Mouse (Mus musculus) lung, adult 2 months (tissue): Measurements from ENCODE around the gene Acp2. TPM values are rescaled to one million over a fixed set of nuclear protein-coding genes. Genes with fewer than 3 reads are reported as not detected.

Experiments
- DNase-seq: peaks from one replicate; pipeline ENCODE4 v3.0.0; 2022
- H3K4me1 ChIP-seq: fragments of 200-500 bp; 2 replicates; pipeline ENCODE4 v1.6.1; 2011; ENCODE audit warnings: low read length; ENCODE audit not compliant: control insufficient read depth, insufficient read depth
- H3K4me3 ChIP-seq: fragments of 200-500 bp; replicated peaks from 2 replicates; pipeline ENCODE3; 2011; ENCODE audit warnings: low read depth, mild to moderate bottlenecking, control low read depth, low read length; ENCODE audit errors: extremely low read depth
- CTCF ChIP-seq: fragments of 200-500 bp; IDR thresholded peaks from 2 replicates; pipeline ENCODE4 v1.5.1; 2011; ENCODE audit warnings: mild to moderate bottlenecking, low read length, control low read depth; ENCODE audit not compliant: insufficient read depth
- POLR2A ChIP-seq: fragments of 200-500 bp; IDR thresholded peaks from 2 replicates; pipeline ENCODE4 v1.6.1; 2011; ENCODE audit warnings: low read depth, mild to moderate bottlenecking, control low read depth, low read length, borderline replicate concordance; ENCODE audit errors: extremely low read depth
- WGBS: fragments of 180-500 bp; shearing (Covaris S2); methylation state at CpG from one replicate; pipeline ENCODE4 v1.1.7; 2018; 5-methylcytosine and 5-hydroxymethylcytosine counted together
- polyA plus RNA-seq: library from polyadenylated mRNA; depleted of rRNA; stranded (reverse); fragments of >200 nt; gene quantifications from 2 replicates; pipeline ENCODE4 v1.2.3, GENCODE M21; 2012; rRNA removed

The Acp2 gene
- 20.7 and 25.0 TPM in 2 replicates for polyA plus RNA-seq

GRCm38 (mm10) chr2:91202222-91202971 lies at the start of gene Acp2, which contains the start of gene Nr1h3:
Gene Acp2 (plus strand): TSS chr2:91202885.
Gene Nr1h3 (minus strand): TSS chr2:91202834.
- Histone ChIP-seq H3K4me1 (peaks cover 3% of the 10 kb centered on the region), H3K4me3 (peak within 1 kb of the TSS; percentile 97)
- TF ChIP-seq CTCF (no peak), POLR2A (peak; percentile 61; the same call in 1 of the 2 replicates)
- 3% methylated on average over 28 of the region's 28 CpGs for WGBS
- peak; percentile 94 for DNase-seq

GRCm38 (mm10) chr2:91152885-91153377 lies 49.8 kb upstream of the Acp2 start:
- Histone ChIP-seq H3K4me1 (no peaks in the 10 kb centered on the region), H3K4me3 (no peak overlapping the region)
- WGBS: 62% methylated on average over 3 of the region's 3 CpGs
- TF ChIP-seq CTCF (no peak), POLR2A (no peak)
- DNase-seq: no peak

GRCm38 (mm10) chr2:91154091-91154490 lies 48.6 kb upstream of the Acp2 start:
- no peaks in the 10 kb centered on the region for H3K4me1 ChIP-seq
- 89% methylated on average over 3 of the region's 3 CpGs for WGBS
- no peak overlapping the region for H3K4me3 ChIP-seq
- no peak for TF ChIP-seq CTCF
- TF ChIP-seq POLR2A: no peak
- DNase-seq: no peak

- Histone ChIP-seq H3K4me3 (no peak overlapping the region), H3K4me1 (peaks cover 9% of the 10 kb centered on the region)
- no peak for TF ChIP-seq CTCF
- TF ChIP-seq POLR2A: no peak
- DNase-seq: peak; percentile 3
- 50% methylated on average over 6 of the region's 6 CpGs for WGBS
These were observed 45.5 kb upstream of the Acp2 start for GRCm38 (mm10) chr2:91157002-91157752.

GRCm38 (mm10) chr2:91160591-91160990 lies 42.1 kb upstream of the Acp2 start:
- Histone ChIP-seq H3K4me1 (peaks cover 9% of the 10 kb centered on the region), H3K4me3 (no peak overlapping the region)
- 35% methylated on average over 6 of the region's 6 CpGs for WGBS
- DNase-seq: no peak
- no peak for TF ChIP-seq POLR2A
- TF ChIP-seq CTCF: no peak

DNA sequence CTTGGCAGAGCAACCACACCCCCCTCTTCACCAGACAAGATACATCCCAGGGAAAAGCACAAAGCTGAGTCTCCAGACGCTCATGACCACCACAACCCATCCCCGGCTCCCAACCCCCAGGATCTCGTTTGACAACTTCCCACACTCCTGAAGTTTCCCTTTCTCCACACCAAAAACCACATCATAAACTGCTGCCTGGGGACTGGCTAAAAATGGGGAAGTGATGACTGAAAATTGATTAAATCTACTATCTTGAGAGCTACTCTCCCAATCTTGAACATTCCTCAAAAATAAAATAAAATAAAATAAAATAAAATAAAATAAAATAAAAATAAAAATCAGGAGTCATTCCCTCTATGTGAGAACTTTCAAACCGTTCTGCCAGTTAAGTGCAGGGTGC lies 39.7 kb upstream of the Acp2 start:
- TF ChIP-seq CTCF (no peak), POLR2A (no peak)
- Histone ChIP-seq H3K4me1 (peaks cover 9% of the 10 kb centered on the region), H3K4me3 (no peak overlapping the region)
- no peak for DNase-seq
- WGBS: 78% methylated on average over 4 of the region's 4 CpGs

- H3K4me3 ChIP-seq: no peak overlapping the region
- DNase-seq: no peak
- peaks cover 9% of the 10 kb centered on the region for H3K4me1 ChIP-seq
- TF ChIP-seq POLR2A: no peak
- TF ChIP-seq CTCF: no peak
- 86% methylated on average over 5 of the region's 5 CpGs for WGBS
These were observed 39.2 kb upstream of the Acp2 start for GRCm38 (mm10) chr2:91163532-91163931.

DNA sequence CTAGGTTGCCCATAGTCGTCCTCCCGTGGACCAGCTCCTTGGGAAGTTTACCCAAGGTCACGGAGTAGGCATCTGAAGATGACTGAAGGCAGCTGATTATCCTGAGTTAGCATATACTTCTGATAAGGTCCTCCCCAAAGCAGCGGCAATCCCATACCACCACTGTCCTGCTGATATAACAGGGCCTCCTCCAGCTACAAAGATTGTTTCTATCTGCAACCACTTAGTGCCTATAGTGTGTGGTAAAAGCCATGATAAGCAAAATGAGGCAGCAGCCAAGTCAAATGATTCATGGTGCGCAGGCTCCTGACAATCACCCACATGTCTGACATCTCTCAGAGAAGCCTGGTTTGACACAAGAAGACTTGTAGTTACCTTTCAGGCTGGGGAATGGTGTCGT lies 37.7 kb upstream of the Acp2 start:
- TF ChIP-seq CTCF: no peak
- TF ChIP-seq POLR2A: no peak
- WGBS: 79% methylated on average over 6 of the region's 6 CpGs
- DNase-seq: no peak
- H3K4me3 ChIP-seq: no peak overlapping the region
- H3K4me1 ChIP-seq: peaks cover 9% of the 10 kb centered on the region

GRCm38 (mm10) chr2:91167629-91168028 lies 35.1 kb upstream of the Acp2 start:
- 78% methylated on average over 4 of the region's 4 CpGs for WGBS
- Histone ChIP-seq H3K4me1 (no peaks in the 10 kb centered on the region), H3K4me3 (no peak overlapping the region)
- TF ChIP-seq POLR2A (no peak), CTCF (no peak)
- DNase-seq: no peak
